Mouse (Mus musculus): Measurements from ENCODE around the gene Hnf1b.

Hnf1b gene

GRCm38 (mm10) chr11:83852501-83853211 lies 2.8 kb downstream of the Hnf1b start:
- no peak for DNase-seq (ENCODE audit: low spot score in 2 of 2)

- no peak for DNase-seq (ENCODE audit: low spot score in 2 of 2)
Observed at GRCm38 (mm10) chr11:83853221-83853792, 3.4 kb downstream of the Hnf1b start.

- DNase-seq (ENCODE audit: low spot score in 2 of 2), result no peak
Observed at GRCm38 (mm10) chr11:83854091-83854490, 4.2 kb downstream of the Hnf1b start.

GRCm38 (mm10) chr11:83854707-83855106 lies 4.8 kb downstream of the Hnf1b start:
- DNase-seq (ENCODE audit: low spot score in 2 of 2), result no peak

- no peak for DNase-seq (ENCODE audit: low spot score in 2 of 2)
Observed at GRCm38 (mm10) chr11:83857256-83857655, 7.4 kb downstream of the Hnf1b start.

GRCm38 (mm10) chr11:83865286-83865685 lies 15.4 kb downstream of the Hnf1b start:
- no peak for DNase-seq (ENCODE audit: low spot score in 2 of 2)

- DNase-seq (ENCODE audit: low spot score in 2 of 2), result no peak
Observed at GRCm38 (mm10) chr11:83867571-83867970, 17.7 kb downstream of the Hnf1b start.

GRCm38 (mm10) chr11:83869147-83869546 lies 19.3 kb downstream of the Hnf1b start:
- DNase-seq (ENCODE audit: low spot score in 2 of 2), result no peak

GRCm38 (mm10) chr11:83869686-83870085 lies 19.8 kb downstream of the Hnf1b start:
- DNase-seq (ENCODE audit: low spot score in 2 of 2), result no peak

- no peak for DNase-seq (ENCODE audit: low spot score in 2 of 2)
Observed at GRCm38 (mm10) chr11:83871780-83872554, 22.1 kb downstream of the Hnf1b start.

- no peak for DNase-seq (ENCODE audit: low spot score in 2 of 2)
Observed at GRCm38 (mm10) chr11:83873509-83873908, 23.6 kb downstream of the Hnf1b start.

- DNase-seq (ENCODE audit: low spot score in 2 of 2), result no peak
Observed at GRCm38 (mm10) chr11:83876630-83877029, 26.8 kb downstream of the Hnf1b start.

GRCm38 (mm10) chr11:83877765-83878164 lies 27.9 kb downstream of the Hnf1b start:
- DNase-seq (ENCODE audit: low spot score in 2 of 2), result no peak

- DNase-seq (ENCODE audit: low spot score in 2 of 2), result no peak
Observed at GRCm38 (mm10) chr11:83878417-83878952, 28.6 kb downstream of the Hnf1b start.

- no peak for DNase-seq (ENCODE audit: low spot score in 2 of 2)
Observed at GRCm38 (mm10) chr11:83879130-83879529, 29.3 kb downstream of the Hnf1b start.

- no peak for DNase-seq (ENCODE audit: low spot score in 2 of 2)
Observed at GRCm38 (mm10) chr11:83881438-83881837, 31.6 kb downstream of the Hnf1b start.

- DNase-seq (ENCODE audit: low spot score in 2 of 2), result no peak
Observed at GRCm38 (mm10) chr11:83882552-83882951, 32.7 kb downstream of the Hnf1b start.

- DNase-seq (ENCODE audit: low spot score in 2 of 2), result no peak
Observed at GRCm38 (mm10) chr11:83883074-83883473, 33.2 kb downstream of the Hnf1b start.

GRCm38 (mm10) chr11:83883812-83884211 lies 33.9 kb downstream of the Hnf1b start:
- no peak for DNase-seq (ENCODE audit: low spot score in 2 of 2)

GRCm38 (mm10) chr11:83885175-83885574 lies 35.3 kb downstream of the Hnf1b start:
- DNase-seq (ENCODE audit: low spot score in 2 of 2), result no peak

GRCm38 (mm10) chr11:83886746-83887145 lies 36.9 kb downstream of the Hnf1b start:
- DNase-seq (ENCODE audit: low spot score in 2 of 2), result no peak

- no peak for DNase-seq (ENCODE audit: low spot score in 2 of 2)
Observed at GRCm38 (mm10) chr11:83891366-83891765, 41.5 kb downstream of the Hnf1b start.

- no peak for DNase-seq (ENCODE audit: low spot score in 2 of 2)
Observed at GRCm38 (mm10) chr11:83893325-83893724, 43.5 kb downstream of the Hnf1b start.
